Mouse (Mus musculus) heart, embryonic 12.5 days (tissue): ENCODE measurements around the gene Gm609. TPM values are rescaled to one million over a fixed set of nuclear protein-coding genes. Genes with fewer than 3 reads are reported as not detected.
"Not testable (repeated sequence)": the region's sequence is repeated elsewhere in the genome, so short reads cannot be mapped to it uniquely, and the experiment has no call there.

Experiments used
- ATAC-seq: fragments of 200-750 bp; cut with Nextera tagmentation; 2 replicates; pipeline ENCODE4 v1.8.0; 2017; ENCODE audit warnings: moderate TSS enrichment, moderate library complexity; ENCODE audit not compliant: insufficient number of reproducible peaks, low FRiP score
- H3K27ac ChIP-seq: fragments of 300-500 bp; sonication (generic); 2 replicates; pipeline ENCODE4 v1.5.1; 2016; ENCODE audit warnings: mild to moderate bottlenecking, moderate library complexity; ENCODE audit not compliant: poor library complexity, severe bottlenecking
- H3K27me3 ChIP-seq: fragments of 300-500 bp; sonication (generic); replicated peaks from 2 replicates; pipeline ENCODE4 v1.6.1; 2016; ENCODE audit warnings: mild to moderate bottlenecking, moderate library complexity
- H3K36me3 ChIP-seq: fragments of 300-500 bp; sonication (generic); 2 replicates; pipeline ENCODE4 v1.6.1; 2016; ENCODE audit warnings: mild to moderate bottlenecking, moderate library complexity
- H3K4me1 ChIP-seq: fragments of 300-500 bp; sonication (generic); replicated peaks from 2 replicates; pipeline ENCODE4 v1.6.1; 2016; ENCODE audit warnings: mild to moderate bottlenecking
- H3K4me2 ChIP-seq: fragments of 300-500 bp; sonication (generic); 2 replicates; pipeline ENCODE4 v1.6.1; 2016; ENCODE audit warnings: mild to moderate bottlenecking, moderate library complexity
- H3K4me3 ChIP-seq: fragments of 300-500 bp; sonication (generic); 2 replicates; pipeline ENCODE4 v1.5.1; 2016; ENCODE audit warnings: mild to moderate bottlenecking
- H3K9ac ChIP-seq: fragments of 300-500 bp; sonication (generic); 2 replicates; pipeline ENCODE4 v1.6.1; 2016; ENCODE audit warnings: mild to moderate bottlenecking, moderate library complexity
- H3K9me3 ChIP-seq: fragments of 300-500 bp; sonication (generic); replicated peaks from 2 replicates; pipeline ENCODE4 v1.6.1; 2016; ENCODE audit warnings: mild to moderate bottlenecking, moderate library complexity
- WGBS: fragments of 180-500 bp; shearing (Covaris S2); methylation state at CpG from one replicate; pipeline ENCODE4 v1.1.7; 2016; 5-methylcytosine and 5-hydroxymethylcytosine counted together
- polyA plus RNA-seq: library from polyadenylated mRNA; unstranded; fragments of >200 nt; fragmentation: Nextera tagmentation; extraction: Ambion mirVana; gene quantifications from 2 replicates; pipeline ENCODE4 v1.2.1, GENCODE M21; 2016

The Gm609 gene
- polyA plus RNA-seq, 1 experiment from 2014 or later, result not detected

- no peaks in the 10 kb centered on the region for H3K4me1 ChIP-seq
- no peak overlapping the region for H3K9ac ChIP-seq
- no peak for ATAC-seq
- no peak overlapping the region for H3K27ac ChIP-seq
- H3K9me3 ChIP-seq, result no peaks in the 10 kb centered on the region
- no peak overlapping the region for H3K4me2 ChIP-seq
- H3K36me3 ChIP-seq, result no peaks in the 10 kb centered on the region
- WGBS, result 81% methylated on average over 9 of the region's 9 CpGs
- H3K4me3 ChIP-seq, result no peak overlapping the region
- no peaks in the 10 kb centered on the region; the same call in 1 of the 2 replicates for H3K27me3 ChIP-seq
Measured at GRCm38 (mm10) chr16:45427651-45428050, 65.1 kb downstream of the Gm609 start.

GRCm38 (mm10) chr16:45413497-45413896, 79.3 kb downstream of the Gm609 start:
- H3K27me3 ChIP-seq, result no peaks in the 10 kb centered on the region
- H3K4me2 ChIP-seq, result no peak overlapping the region
- no peaks in the 10 kb centered on the region for H3K36me3 ChIP-seq
- no peak overlapping the region for H3K4me3 ChIP-seq
- no peaks in the 10 kb centered on the region for H3K4me1 ChIP-seq
- no peak for ATAC-seq
- H3K9ac ChIP-seq, result no peak overlapping the region
- no peaks in the 10 kb centered on the region for H3K9me3 ChIP-seq
- no peak overlapping the region for H3K27ac ChIP-seq

GRCm38 (mm10) chr16:45409064-45409446, 83.7 kb downstream of the Gm609 start:
- Histone ChIP-seq H3K4me3 (peak overlapping the region; percentile 67), H3K4me2 (peak overlapping the region; percentile 82)
- 34% methylated on average over 7 of the region's 7 CpGs for WGBS
- H3K4me1 ChIP-seq, ATAC-seq, H3K36me3 ChIP-seq, H3K27me3 ChIP-seq, H3K9me3 ChIP-seq, H3K27ac ChIP-seq, H3K9ac ChIP-seq: not testable (repeated sequence)

- Histone ChIP-seq H3K9me3 (no peaks in the 10 kb centered on the region), H3K36me3 (no peaks in the 10 kb centered on the region), H3K27ac (peak within 1 kb of the TSS; percentile 38; the same call in 1 of the 2 replicates), H3K27me3 (no peaks in the 10 kb centered on the region), H3K4me1 (peaks cover 3% of the 10 kb centered on the region; the same call in 1 of the 2 replicates), H3K9ac (peak within 1 kb of the TSS; percentile 66), H3K4me2 (peak within 1 kb of the TSS; percentile 82), H3K4me3 (peak within 1 kb of the TSS; percentile 67)
- peak; percentile 75; the same call in 1 of the 2 replicates for ATAC-seq
- under 1% methylated on average over 28 of the region's 28 CpGs for WGBS
Measured at GRCm38 (mm10) chr16:45408425-45409063, 84.2 kb downstream of the Gm609 start, which contains the start of gene Cd200. TSS of gene Cd200 (minus strand) at chr16:45409053.

GRCm38 (mm10) chr16:45407645-45408400, 84.9 kb downstream of the Gm609 start:
- no peak overlapping the region for H3K27ac ChIP-seq
- ATAC-seq, result no peak

GRCm38 (mm10) chr16:45407091-45407490, 85.7 kb downstream of the Gm609 start:
- Histone ChIP-seq H3K27me3 (no peaks in the 10 kb centered on the region), H3K4me3 (no peak overlapping the region), H3K27ac (no peak overlapping the region), H3K36me3 (no peaks in the 10 kb centered on the region), H3K4me1 (peaks cover 3% of the 10 kb centered on the region; the same call in 1 of the 2 replicates), H3K4me2 (no peak overlapping the region), H3K9me3 (no peaks in the 10 kb centered on the region), H3K9ac (no peak overlapping the region)
- WGBS, result 85% methylated on average over 5 of the region's 5 CpGs
- ATAC-seq, result no peak

More at GRCm38 (mm10) chr16:45407645-45408400, 84.9 kb downstream of the Gm609 start:
- no peaks in the 10 kb centered on the region for H3K36me3 ChIP-seq
- peak overlapping the region; percentile 67 for H3K4me3 ChIP-seq
- H3K4me2 ChIP-seq, result peak overlapping the region; percentile 82
- H3K4me1 ChIP-seq, result peaks cover 3% of the 10 kb centered on the region; the same call in 1 of the 2 replicates
- no peaks in the 10 kb centered on the region for H3K9me3 ChIP-seq
- 45% methylated on average over 9 of the region's 9 CpGs for WGBS
- H3K27me3 ChIP-seq, result no peaks in the 10 kb centered on the region
- peak overlapping the region; percentile 66 for H3K9ac ChIP-seq

GRCm38 (mm10) chr16:45402951-45403350, 89.8 kb downstream of the Gm609 start:
- H3K9me3 ChIP-seq, result no peaks in the 10 kb centered on the region
- H3K27ac ChIP-seq, result no peak overlapping the region
- ATAC-seq, result no peak
- H3K4me3 ChIP-seq, result no peak overlapping the region
- no peak overlapping the region for H3K4me2 ChIP-seq
- WGBS, result 64% methylated on average over 2 of the region's 2 CpGs
- no peak overlapping the region for H3K9ac ChIP-seq
- H3K27me3 ChIP-seq, result no peaks in the 10 kb centered on the region
- H3K36me3 ChIP-seq, result no peaks in the 10 kb centered on the region
- peaks cover 6% of the 10 kb centered on the region for H3K4me1 ChIP-seq

- no peak overlapping the region for H3K27ac ChIP-seq
- H3K9me3 ChIP-seq, result no peaks in the 10 kb centered on the region
- no peak overlapping the region for H3K4me3 ChIP-seq
- ATAC-seq, result no peak
- H3K4me1 ChIP-seq, result peaks cover 6% of the 10 kb centered on the region; the same call in 1 of the 2 replicates
- H3K9ac ChIP-seq, result no peak overlapping the region
- WGBS, result 81% methylated on average over 1 of the region's 1 CpGs
- H3K4me2 ChIP-seq, result no peak overlapping the region
- no peaks in the 10 kb centered on the region for H3K36me3 ChIP-seq
- H3K27me3 ChIP-seq, result no peaks in the 10 kb centered on the region
Measured at GRCm38 (mm10) chr16:45402036-45402435, 90.7 kb downstream of the Gm609 start.

GRCm38 (mm10) chr16:45399947-45400555, 92.7 kb downstream of the Gm609 start:
- H3K4me2 ChIP-seq, result no peak overlapping the region

GRCm38 (mm10) chr16:45399411-45399810, 93.4 kb downstream of the Gm609 start:
- no peaks in the 10 kb centered on the region for H3K36me3 ChIP-seq
- ATAC-seq, result no peak
- H3K9me3 ChIP-seq, result no peaks in the 10 kb centered on the region
- H3K4me3 ChIP-seq, result no peak overlapping the region
- 58% methylated on average over 3 of the region's 3 CpGs for WGBS
- H3K9ac ChIP-seq, result no peak overlapping the region
- H3K4me1 ChIP-seq, result peaks cover 6% of the 10 kb centered on the region; the same call in 1 of the 2 replicates
- no peak overlapping the region for H3K4me2 ChIP-seq
- no peaks in the 10 kb centered on the region for H3K27me3 ChIP-seq
- no peak overlapping the region for H3K27ac ChIP-seq

More at GRCm38 (mm10) chr16:45399947-45400555, 92.7 kb downstream of the Gm609 start:
- Histone ChIP-seq H3K4me1 (peaks cover 6% of the 10 kb centered on the region; the same call in 1 of the 2 replicates), H3K9me3 (no peaks in the 10 kb centered on the region), H3K27ac (no peak overlapping the region), H3K9ac (no peak overlapping the region), H3K4me3 (no peak overlapping the region), H3K36me3 (no peaks in the 10 kb centered on the region), H3K27me3 (no peaks in the 10 kb centered on the region)
- ATAC-seq, result no peak
- WGBS, result 40% methylated on average over 9 of the region's 9 CpGs

GRCm38 (mm10) chr16:45397440-45397839, 95.3 kb downstream of the Gm609 start:
- Histone ChIP-seq H3K4me2 (no peak overlapping the region), H3K4me3 (no peak overlapping the region), H3K27me3 (no peaks in the 10 kb centered on the region), H3K9me3 (no peaks in the 10 kb centered on the region), H3K36me3 (no peaks in the 10 kb centered on the region), H3K27ac (no peak overlapping the region), H3K9ac (no peak overlapping the region), H3K4me1 (peaks cover 6% of the 10 kb centered on the region; the same call in 1 of the 2 replicates)
- 93% methylated on average over 2 of the region's 2 CpGs for WGBS
- ATAC-seq, result no peak
